Mouse (Mus musculus): ENCODE data around the gene Btg2. TPM values are rescaled to one million over a fixed set of nuclear protein-coding genes. Genes with fewer than 3 reads are reported as not detected.

Btg2 gene
- polyA plus RNA-seq, 1 experiment from 2014 or later, result 6.0 TPM

Other genes with a start within 250 kb of the Btg2 start
- gene Optc, start 171.1 kb downstream of the Btg2 start, polyA plus RNA-seq (2018), result not detected in 3 replicates
- 0.04 TPM in 1 of 3 replicates, not detected in the others for gene Prelp, start 157.7 kb downstream of the Btg2 start, polyA plus RNA-seq (2018)
- gene Fmod, start 41.9 kb downstream of the Btg2 start, polyA plus RNA-seq (2018), result not detected in 3 replicates
- not detected in 3 replicates for gene Chit1, start 32.1 kb upstream of the Btg2 start, polyA plus RNA-seq (2018)
- 0.44 to 1.8 TPM (median 0.55 TPM) in 3 replicates for gene Chil1, start 103.1 kb upstream of the Btg2 start, polyA plus RNA-seq (2018)
- not detected in 3 replicates for gene Mybph, start 114.3 kb upstream of the Btg2 start, polyA plus RNA-seq (2018)
- gene Adora1, start 156.3 kb upstream of the Btg2 start, polyA plus RNA-seq (2018), result not detected in 3 replicates
- gene Myog, start 210.9 kb upstream of the Btg2 start, polyA plus RNA-seq (2018), result not detected in 3 replicates

Measured in macrophage (primary cell).